Mouse (Mus musculus): ENCODE results near the gene Ube2e2. TPM values are rescaled to one million over a fixed set of nuclear protein-coding genes. Genes with fewer than 3 reads are reported as not detected.
"Not testable (repeated sequence)": the region's sequence is repeated elsewhere in the genome, so short reads cannot be mapped to it uniquely, and the experiment has no call there.

Gene Ube2e2
- total and polyA plus RNA-seq, 3 experiments = not detected

- in situ Hi-C loops (cut with MboI; ENCODE audit: low pct_ligation_motif_present, low pct_unique_long_range_greater_than_20kb, low sequenced_read_pairs) = no loop called here
- dilution Hi-C loops (cut with MboI; ENCODE audit: extremely low pct_ligation_motif_present, extremely low pct_unique_long_range_greater_than_20kb, low sequenced_read_pairs) = no loop called here
- Histone ChIP-seq H3K79me2 (replicated peaks; ENCODE audit: control insufficient read depth, extremely low read depth, insufficient read depth, poor library complexity, severe bottlenecking) (no peaks in the 10 kb centered on the region), H3K36me3 (replicated peaks in 1 of 2; ENCODE audit: control insufficient read depth in 1 of 2, insufficient read depth in 1 of 2, low read length in 1 of 2) (no peaks in the 10 kb centered on the region), H3K27me3 (replicated peaks) (no peaks in the 10 kb centered on the region), H3K9ac (ENCODE audit: insufficient read depth, low read depth) (no peak overlapping the region), H3K4me2 (ENCODE audit: insufficient read depth, low read depth, poor library complexity, severe bottlenecking) (no peak overlapping the region), H3K9me3 (replicated peaks; ENCODE audit: low read length) (no peaks in the 10 kb centered on the region), H3K27ac (ENCODE audit: insufficient read depth, low read depth) (no peak overlapping the region), H3K4me3 (replicated peaks in 1 of 3; ENCODE audit: low read depth in 2 of 3, low read length in 2 of 3, poor library complexity in 1 of 3) (no peak overlapping the region), H3K4me1 (ENCODE audit: control insufficient read depth in 1 of 2, insufficient read depth in 2 of 2) (peaks cover 0 to 34% of the 10 kb centered on the region in 2 experiments; a peak in 3 of 4 replicates)
- TF ChIP-seq RCOR1 (conservative IDR thresholded peaks at IDR 0.05; ENCODE audit: low read depth, low read length) (no peak), JUN (IDR thresholded peaks at IDR 0.05; ENCODE audit: insufficient read depth, low read depth, low read length) (no peak), USF1 (IDR thresholded peaks at IDR 0.05; ENCODE audit: low read depth, low read length) (no peak), MEF2A (IDR thresholded peaks at IDR 0.05; ENCODE audit: borderline replicate concordance, low read depth, low read length) (no peak)
- DNase-seq (ENCODE audit: extremely low read depth) = no peak
Measured at GRCm38 (mm10) chr14:18669301-18669935, 224.6 kb downstream of the Ube2e2 start.

- H3K9ac ChIP-seq (ENCODE audit: insufficient read depth, low read depth); H3K36me3 ChIP-seq (replicated peaks in 1 of 2; ENCODE audit: control insufficient read depth in 1 of 2, insufficient read depth in 1 of 2, low read length in 1 of 2); H3K27me3 ChIP-seq (replicated peaks); H3K27ac ChIP-seq (ENCODE audit: insufficient read depth, low read depth); H3K4me3 ChIP-seq (replicated peaks in 1 of 3; ENCODE audit: low read depth in 2 of 3, low read length in 2 of 3, poor library complexity in 1 of 3); H3K9me3 ChIP-seq (replicated peaks; ENCODE audit: low read length); in situ Hi-C loops (cut with MboI; ENCODE audit: low pct_ligation_motif_present, low pct_unique_long_range_greater_than_20kb, low sequenced_read_pairs); H3K79me2 ChIP-seq (replicated peaks; ENCODE audit: control insufficient read depth, extremely low read depth, insufficient read depth, poor library complexity, severe bottlenecking); dilution Hi-C loops (cut with MboI; ENCODE audit: extremely low pct_ligation_motif_present, extremely low pct_unique_long_range_greater_than_20kb, low sequenced_read_pairs); H3K4me2 ChIP-seq (ENCODE audit: insufficient read depth, low read depth, poor library complexity, severe bottlenecking): not testable (repeated sequence)
- H3K4me1 ChIP-seq (ENCODE audit: control insufficient read depth in 1 of 2, insufficient read depth in 2 of 2) = peaks cover 0 to 34% of the 10 kb centered on the region in 2 experiments; a peak in 3 of 4 replicates
- peak; percentile 17 for DNase-seq (ENCODE audit: extremely low read depth)
- TF ChIP-seq ZNF384 (IDR thresholded peaks at IDR 0.05; ENCODE audit: low read depth, low read length) = peak; percentile 89
Measured at GRCm38 (mm10) chr14:18668309-18668708, 225.8 kb downstream of the Ube2e2 start.

GRCm38 (mm10) chr14:18667755-18668154 is 226.3 kb downstream of the Ube2e2 start:
- no peaks in the 10 kb centered on the region for H3K36me3 ChIP-seq (replicated peaks in 1 of 2; ENCODE audit: control insufficient read depth in 1 of 2, insufficient read depth in 1 of 2, low read length in 1 of 2)
- H3K27me3 ChIP-seq (replicated peaks) = no peaks in the 10 kb centered on the region
- dilution Hi-C loops (cut with MboI; ENCODE audit: extremely low pct_ligation_motif_present, extremely low pct_unique_long_range_greater_than_20kb, low sequenced_read_pairs) (no loop called here), in situ Hi-C loops (cut with MboI; ENCODE audit: low pct_ligation_motif_present, low pct_unique_long_range_greater_than_20kb, low sequenced_read_pairs) (no loop called here)
- H3K4me2 ChIP-seq (ENCODE audit: insufficient read depth, low read depth, poor library complexity, severe bottlenecking) = no peak overlapping the region
- H3K79me2 ChIP-seq (replicated peaks; ENCODE audit: control insufficient read depth, extremely low read depth, insufficient read depth, poor library complexity, severe bottlenecking) = no peaks in the 10 kb centered on the region
- no peak overlapping the region for H3K9ac ChIP-seq (ENCODE audit: insufficient read depth, low read depth)
- H3K27ac ChIP-seq (ENCODE audit: insufficient read depth, low read depth) = no peak overlapping the region
- no peak for TF ChIP-seq BHLHE40 (IDR thresholded peaks at IDR 0.05; ENCODE audit: low read depth, low read length)
- H3K4me3 ChIP-seq (replicated peaks in 1 of 3; ENCODE audit: low read depth in 2 of 3, low read length in 2 of 3, poor library complexity in 1 of 3) = no peak overlapping the region
- no peaks in the 10 kb centered on the region for H3K9me3 ChIP-seq (replicated peaks; ENCODE audit: low read length)
- peaks cover 0 to 34% of the 10 kb centered on the region in 2 experiments; a peak in 3 of 4 replicates for H3K4me1 ChIP-seq (ENCODE audit: control insufficient read depth in 1 of 2, insufficient read depth in 2 of 2)
- DNase-seq (ENCODE audit: extremely low read depth) = no peak

Measured in CH12.LX (cell line).